Mouse (Mus musculus) stomach, postnatal 0 days (tissue): ENCODE data around the gene Naa80.

Experiments
- CTCF ChIP-seq: IDR thresholded peaks from 2 replicates; pipeline ENCODE4 v1.5.1; 2016; ENCODE audit warnings: antibody characterized with exemption, low read depth, mild to moderate bottlenecking, moderate library complexity
- EP300 ChIP-seq: optimal IDR thresholded peaks from 2 replicates; pipeline ENCODE3; 2016; ENCODE audit warnings: antibody characterized with exemption

- no peak for TF ChIP-seq EP300
- no peak for TF ChIP-seq CTCF
Measured at GRCm38 (mm10) chr9:107620954-107621353, 42.3 kb downstream of the Naa80 start.
